Mouse (Mus musculus): ENCODE results near the gene Ddb2.

The Ddb2 gene

DNA sequence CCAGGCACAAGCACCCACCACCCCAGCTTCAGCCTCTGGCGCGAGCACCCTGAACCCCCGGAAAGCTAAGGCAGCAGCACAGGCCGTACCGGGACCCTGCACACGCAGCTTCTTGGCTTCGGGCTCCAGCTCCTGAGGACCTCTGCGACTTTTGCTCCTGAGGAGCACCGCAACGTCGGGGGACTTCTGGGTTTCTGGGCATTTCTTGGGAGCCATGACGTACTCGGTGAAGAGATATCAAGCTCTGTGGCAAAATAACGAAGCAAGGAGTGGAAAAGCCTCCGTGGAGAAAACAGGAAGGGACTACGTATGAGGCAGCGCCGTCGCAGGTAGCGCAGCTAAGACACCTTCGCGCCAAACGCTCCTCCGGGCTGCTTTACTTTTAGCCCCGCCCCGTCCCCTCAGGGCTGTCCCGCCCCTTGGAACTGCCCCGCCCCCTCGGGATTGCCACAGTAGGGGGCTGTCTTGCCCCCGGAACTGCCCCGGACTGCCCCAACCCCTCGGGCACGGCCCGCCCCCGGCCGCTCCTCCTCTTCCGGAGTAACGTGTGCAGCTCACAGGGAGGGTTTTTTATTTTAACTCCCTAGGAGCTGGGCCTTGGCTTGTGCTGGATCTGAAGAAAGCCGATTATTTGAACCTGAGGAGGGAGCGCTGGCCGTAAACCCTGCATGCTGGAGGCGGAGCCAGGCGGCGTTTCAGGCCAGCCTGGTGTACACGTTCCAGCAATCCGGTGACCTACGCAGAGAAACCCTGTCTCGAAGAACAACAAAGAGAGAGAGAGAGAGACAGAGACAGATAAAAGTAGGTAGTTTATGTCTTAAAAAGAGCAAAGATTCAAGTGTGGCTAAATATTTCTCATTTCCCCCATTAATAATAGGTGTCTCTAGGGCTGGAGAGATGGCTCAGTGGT is at the start of gene Ddb2:
Gene Ddb2, minus strand, starts transcription at position 382 of the 910 bp plus-strand sequence.
- in situ Hi-C loops (cut with MboI, MseI) = no loop called here

DNA sequence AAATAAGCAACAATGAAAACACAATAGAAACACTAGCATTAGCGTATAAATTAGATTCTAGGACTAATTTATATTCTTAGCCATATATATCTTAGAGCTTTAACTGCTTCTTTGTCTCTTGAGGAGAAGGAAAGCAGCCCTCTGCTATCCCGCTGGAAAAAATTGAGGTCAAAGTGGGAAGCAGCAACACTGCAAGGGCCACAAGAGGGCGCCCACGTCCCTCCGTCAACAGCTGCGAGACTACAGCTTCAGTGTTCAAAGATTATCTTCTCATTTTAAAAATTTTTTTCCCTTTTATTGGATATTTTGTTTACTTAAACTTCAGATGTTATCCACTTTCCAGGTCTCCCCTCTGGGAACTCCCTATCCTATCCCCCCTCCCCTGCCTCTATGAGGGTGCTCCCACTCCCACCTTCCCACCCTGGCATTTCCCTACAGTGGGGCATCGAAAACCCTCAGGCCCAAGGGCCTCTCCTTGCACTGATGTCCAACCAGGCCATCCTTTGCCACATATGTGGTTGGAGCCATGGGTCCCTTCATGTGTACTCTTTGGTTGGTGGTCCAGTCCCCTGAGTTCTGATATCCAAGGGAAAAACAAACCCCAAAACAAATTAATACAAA is 49.2 kb upstream of the Ddb2 start:
- in situ Hi-C loops (cut with MboI, MseI) = loop anchor here (5.0 kb wide), 1 partner anchor 196 kb away; no protein-coding TSS in a partner anchor

DNA sequence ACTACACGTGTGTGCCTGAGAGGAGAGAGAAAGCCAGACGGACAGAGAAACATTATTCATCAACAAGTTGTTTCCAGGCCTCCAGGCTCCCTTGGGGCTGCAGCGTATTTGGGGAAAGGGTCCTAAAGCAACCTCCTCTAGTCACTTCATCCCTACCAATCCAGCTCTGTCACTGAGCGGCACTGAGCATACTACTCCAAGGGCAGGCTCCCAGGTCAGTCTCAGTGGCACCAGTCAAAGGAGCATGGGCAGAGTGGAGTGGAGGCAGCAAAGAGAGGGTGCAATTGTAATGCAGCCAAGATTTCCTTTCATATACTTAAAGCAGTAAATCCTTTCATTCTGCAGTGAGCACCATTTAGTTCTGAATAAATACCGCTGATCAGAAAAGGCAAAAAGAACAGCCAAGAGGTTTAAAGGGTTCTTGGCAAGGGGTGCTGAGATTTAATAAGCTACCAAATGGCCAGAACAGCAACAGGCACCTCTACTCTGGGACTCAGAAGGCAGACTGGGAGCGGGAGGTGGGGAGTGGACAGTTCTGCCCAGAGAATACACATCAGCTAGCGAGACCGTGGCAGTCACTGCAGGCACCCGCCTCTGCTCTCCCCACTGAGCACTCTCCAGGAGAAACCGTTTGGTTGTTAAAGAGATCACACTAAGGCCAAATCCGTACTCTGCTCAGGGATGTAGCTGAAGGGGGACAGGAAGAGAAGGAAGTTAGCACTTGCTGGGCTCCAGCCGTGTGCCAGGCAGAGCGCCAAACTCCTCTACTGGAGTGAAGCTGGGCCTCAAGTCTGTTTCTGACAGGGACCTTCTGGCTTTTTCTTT is 47.8 kb upstream of the Ddb2 start:
- in situ Hi-C loops (cut with MboI, MseI) = loop anchor here (5.0 kb wide), 1 partner anchor 198 kb away; no protein-coding TSS in a partner anchor

DNA sequence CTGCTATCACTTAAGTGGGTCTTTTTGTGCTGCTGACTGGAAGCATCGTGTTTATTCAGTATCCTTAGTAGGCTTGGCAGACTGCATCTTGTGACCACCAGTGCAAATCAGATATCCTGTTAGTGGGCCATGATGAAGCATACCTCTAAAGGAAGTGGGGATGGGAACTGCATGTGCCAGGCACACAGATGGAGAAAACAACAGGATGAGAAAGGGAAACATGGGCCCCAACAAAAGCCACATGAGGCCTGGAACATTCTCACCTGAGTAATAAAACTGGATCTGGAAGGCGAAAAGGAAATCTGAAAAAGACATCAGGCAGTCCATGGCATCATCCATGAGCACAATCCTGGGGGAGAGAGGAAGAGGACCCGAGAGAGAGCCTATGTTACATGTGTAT is 47.2 kb upstream of the Ddb2 start:
- in situ Hi-C loops (cut with MboI, MseI) = no loop called here

DNA sequence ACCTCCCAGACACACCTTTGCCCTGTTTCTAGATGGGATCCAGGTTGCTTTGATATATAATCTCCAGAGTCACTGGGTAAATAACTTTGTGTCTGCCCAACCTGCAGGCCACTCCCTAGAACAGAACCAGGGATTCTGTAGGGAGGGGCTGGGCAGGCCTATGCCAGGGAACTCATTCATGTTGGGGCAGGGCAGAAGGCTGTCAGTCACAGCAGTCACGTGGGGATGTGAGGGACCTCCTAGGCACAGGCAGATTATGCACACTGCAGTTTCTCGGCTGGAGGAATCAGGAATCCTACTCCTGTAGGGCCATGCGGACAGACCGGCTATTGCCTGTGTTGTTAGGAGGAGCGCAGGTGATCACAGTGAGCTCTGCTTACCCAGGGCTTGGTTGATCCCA is 44.6 kb upstream of the Ddb2 start:
- in situ Hi-C loops (cut with MboI, MseI) = no loop called here

DNA sequence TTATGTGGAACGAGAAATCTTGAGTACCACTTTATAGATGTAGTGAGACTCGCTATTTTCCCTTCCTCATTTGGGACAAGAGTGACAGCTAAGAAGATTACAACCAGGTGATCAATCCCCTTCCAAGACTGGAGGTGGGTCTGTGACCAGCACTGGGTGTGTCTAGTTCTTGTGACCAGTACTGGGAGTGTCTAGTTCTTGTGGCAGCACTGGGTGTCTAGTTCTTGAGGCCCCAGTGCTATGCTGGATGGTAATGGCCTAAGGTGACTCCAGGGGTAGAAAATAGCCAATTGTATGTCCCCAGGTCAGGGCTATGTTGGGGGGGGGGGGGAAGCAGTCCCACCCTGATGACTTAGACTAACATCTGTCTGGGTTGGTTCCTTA is 42.6 kb upstream of the Ddb2 start:
- in situ Hi-C loops (cut with MboI, MseI) = no loop called here

DNA sequence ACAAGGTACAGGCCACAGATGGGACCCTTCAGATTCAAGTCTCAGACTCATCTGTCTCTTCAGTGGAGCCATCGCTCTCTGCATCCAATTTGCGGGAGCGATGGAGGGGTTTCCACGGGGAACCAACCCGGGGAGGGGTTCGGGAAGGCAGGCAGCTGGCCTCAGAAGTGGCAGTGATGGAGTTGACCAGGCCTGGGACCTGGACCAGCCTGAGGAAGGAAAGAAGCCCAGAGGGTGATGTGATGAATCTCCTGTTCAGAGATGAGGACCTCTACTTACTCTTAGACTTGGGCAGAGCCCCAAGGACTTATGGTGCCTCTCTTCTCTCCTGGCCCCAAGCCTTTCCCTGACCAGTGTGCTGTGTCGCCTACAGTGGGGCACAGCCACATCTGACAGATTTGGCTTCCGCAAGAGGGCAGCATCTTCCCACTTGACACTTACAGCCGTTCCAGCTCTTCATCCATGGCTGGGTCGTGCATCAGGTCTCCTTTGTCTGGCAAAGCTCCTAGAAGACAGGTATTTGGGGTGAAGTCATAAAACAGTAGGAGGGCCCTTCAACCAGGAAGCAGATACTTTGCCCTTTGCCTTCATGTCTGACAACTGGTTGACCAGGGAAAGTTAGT is 42.1 kb upstream of the Ddb2 start:
- in situ Hi-C loops (cut with MboI, MseI) = no loop called here

DNA sequence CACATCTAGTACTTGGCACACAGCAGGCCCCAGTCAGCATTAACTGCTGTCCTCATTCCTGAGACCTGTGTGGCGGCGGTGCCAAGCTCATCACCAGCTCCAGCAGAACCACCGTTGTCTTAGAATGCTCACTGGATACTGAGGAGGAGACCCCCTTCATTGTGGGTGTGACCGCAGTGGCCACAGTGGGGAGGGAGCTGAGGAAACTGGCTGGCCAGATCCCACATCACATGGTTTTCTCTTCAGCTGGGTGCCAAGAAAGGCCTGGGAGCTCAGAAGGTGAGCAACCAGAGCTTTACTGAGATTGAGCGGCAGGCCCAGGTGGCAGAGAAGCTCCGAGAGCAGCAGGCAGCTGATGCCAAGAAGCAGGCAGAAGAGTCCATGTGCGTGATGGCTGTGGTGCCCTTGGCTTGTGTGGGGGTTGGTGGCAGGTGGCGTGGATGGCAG is 32.9 kb upstream of the Ddb2 start:
- in situ Hi-C loops (cut with MboI, MseI) = no loop called here

DNA sequence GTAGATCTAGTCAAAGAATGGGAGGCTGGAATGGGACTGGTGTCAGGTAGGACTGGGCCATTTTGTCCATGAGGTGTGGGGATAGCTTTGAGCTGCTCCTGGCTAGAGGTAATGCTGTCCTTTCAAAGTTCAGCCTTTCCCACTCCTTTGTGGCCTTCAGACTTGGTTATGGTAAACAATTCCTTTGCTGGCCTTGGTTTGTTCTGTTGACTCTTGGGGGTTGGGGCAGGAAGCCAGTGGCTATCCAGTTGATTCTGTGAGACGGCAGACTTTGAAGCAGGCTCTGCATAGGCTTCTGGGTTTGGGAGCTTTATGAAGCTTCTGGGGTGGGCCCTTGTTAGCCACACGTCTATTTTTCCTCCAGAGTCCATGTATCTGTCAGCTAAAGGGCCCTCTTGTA is 31.9 kb upstream of the Ddb2 start:
- in situ Hi-C loops (cut with MboI, MseI) = no loop called here

DNA sequence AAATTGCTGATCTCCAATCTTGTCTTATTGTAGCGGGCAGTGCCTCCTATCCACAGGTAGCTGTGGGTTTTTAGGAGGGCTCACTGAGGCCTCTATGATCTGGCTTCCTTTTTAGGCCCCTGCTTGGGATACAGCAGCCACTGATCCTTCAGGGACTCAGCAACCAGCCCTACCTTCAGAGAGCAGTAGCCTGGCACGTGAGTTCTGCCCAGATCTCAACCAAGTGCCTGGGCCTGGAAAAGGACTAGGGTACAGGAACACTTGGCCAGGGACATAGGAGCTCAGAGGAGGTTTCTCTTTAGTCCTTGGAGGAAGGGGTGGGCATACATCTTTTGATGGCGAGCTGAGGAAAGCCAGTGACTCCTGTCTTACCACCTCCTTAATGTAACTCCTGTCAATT is 31.3 kb upstream of the Ddb2 start:
- in situ Hi-C loops (cut with MboI, MseI) = no loop called here

DNA sequence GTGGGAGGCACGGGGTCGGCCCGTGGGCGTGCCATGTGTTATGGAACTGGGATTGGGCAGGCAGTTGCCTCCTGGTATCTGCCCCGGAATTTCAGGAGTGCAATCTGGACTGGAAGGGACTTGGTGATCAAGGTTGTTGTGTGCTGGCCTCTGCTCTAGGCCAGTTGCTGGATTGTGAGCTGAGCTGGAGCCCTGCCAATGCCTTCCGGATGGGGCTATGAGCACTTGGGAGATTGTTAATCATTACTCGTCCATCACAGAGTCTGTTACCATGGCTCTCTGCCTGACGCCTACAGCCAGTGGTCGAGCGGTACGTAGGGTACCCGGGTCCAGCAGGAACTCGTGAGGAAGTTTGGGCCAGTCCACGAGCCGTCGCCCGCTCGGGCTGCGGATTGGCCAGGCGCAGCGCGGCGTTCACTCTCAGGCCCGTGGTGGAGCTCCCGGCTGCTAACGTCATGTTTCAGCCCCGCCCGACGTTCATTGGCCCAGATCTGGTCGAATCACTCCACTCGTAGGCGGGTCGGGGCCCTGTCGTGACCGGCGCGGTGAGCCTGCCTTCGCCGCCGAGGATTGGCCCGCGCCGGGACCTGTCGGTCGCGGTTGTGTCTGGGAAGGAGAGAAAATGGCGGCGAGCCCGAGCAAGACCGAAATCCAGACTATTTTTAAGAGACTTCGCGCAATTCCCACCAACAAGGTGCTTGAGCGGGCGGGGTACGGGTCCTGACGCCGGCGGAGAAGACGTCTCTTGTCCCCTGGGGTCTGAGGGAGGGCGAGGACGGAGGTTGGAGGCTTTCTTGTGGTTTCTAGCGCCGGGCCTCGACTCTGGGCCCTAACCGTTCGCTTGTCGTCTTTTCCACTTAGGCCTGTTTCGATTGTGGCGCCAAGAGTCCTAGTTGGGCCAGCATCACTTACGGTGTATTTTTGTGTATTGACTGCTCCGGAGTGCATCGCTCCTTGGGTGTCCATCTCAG is 28.2 kb upstream of the Ddb2 start, which contains the start of gene Arfgap2:
Gene Arfgap2, plus strand, starts transcription at position 264 of the 971 bp plus-strand sequence.
- in situ Hi-C loops (cut with MboI, MseI) = no loop called here

DNA sequence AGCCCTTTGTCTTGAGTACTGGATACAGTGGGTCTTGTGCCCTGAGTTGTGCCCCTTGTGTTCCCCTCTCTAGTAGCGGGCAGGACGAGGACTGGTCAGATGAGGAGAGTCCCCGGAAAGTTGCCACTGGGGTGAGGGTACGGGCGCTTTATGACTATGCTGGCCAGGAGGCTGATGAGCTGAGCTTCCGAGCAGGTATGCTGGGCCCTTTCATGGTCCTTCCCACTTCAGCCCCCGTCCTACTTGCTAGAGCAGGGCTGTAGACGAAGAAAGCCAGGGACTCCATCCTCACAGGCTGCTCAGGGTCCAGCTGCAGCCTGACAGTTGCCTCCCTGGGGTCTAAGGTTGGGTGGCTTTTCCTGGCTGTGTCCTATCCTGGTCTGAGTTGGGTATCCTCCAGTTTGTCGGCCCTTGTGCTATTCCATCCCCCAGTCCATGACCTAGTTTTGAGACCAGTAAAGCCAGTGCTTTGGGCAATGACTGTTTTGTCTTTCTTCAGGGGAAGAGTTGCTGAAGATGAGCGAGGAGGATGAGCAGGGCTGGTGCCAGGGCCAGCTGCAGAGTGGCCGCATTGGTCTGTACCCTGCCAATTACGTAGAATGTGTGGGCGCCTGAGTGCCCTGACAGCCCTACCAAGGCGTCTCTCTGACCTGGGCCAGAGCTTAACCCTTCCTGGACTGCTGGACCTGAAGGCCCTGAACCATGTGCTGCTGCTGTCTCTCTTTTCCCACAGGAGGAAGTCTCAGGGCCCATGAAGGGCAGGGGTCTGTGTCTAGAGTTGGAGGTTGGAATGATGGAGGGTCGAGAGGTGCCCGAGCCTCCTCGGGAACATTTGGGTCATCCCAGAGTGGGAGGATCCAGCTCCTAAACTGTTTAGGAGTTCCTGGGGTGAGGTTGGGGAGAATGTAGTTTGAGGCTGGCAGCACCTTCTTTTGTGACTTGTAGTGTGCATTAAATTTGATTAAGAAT is 27.2 kb upstream of the Ddb2 start:
- in situ Hi-C loops (cut with MboI, MseI) = no loop called here

DNA sequence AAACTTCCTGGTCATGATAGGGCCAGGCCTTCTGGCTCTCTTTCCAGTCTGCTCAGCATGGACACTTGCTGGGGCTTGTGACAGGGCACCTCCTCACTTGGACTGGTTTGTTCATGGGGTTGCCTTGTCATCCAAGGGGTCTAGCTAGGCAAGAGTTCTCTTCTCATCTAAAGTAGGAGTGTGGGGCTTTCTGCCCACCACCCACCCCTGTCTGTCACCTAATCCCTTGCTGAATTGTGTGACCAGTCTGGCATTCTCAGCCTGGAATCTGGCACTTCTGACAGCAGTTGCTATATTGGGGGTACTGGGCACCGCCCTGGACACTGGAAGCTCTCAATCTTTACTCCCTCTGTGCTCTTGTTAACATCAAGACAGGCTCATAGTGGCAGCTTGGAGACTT is 22.7 kb upstream of the Ddb2 start:
- in situ Hi-C loops (cut with MboI, MseI) = no loop called here

DNA sequence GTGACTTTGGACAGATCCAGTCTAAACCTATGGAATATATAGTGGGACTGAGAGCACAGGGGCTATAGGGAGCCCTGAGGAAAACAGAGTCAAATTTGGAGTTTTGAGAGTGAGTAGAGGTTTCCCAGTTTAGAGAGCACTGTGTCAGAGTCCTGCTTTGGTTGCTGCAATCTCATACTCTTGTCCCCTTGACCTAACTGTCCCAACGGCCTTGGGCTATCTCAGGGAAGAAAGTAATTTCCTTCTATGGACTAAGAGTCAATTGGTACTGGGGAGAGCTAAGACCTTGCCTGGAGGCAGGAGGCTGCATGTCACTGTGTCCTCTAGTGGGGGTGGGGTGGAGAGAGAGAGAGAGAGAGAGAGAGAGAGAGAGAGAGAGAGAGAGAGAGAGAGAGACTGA is 22.0 kb upstream of the Ddb2 start:
- in situ Hi-C loops (cut with MboI, MseI) = no loop called here

DNA sequence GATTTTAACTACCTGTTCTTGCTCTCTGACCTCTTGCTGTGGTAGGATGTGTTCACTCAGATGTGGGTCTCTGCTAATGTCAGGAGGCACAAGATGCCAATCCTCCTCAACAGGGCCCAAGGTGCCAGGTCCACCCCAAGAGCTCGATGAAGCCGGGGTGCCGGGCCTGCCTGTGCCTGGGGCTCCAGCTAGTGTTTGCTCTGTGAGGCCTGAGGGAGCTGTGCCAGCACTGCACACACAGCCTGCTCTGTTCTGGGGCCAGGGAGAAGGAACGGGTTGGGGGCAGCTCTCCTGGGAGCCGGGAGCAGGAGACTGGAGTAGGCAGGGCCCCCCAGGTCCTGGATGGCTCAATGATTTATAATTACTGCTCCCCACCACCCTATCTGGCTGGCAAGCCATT is 21.3 kb upstream of the Ddb2 start:
- in situ Hi-C loops (cut with MboI, MseI) = no loop called here

DNA sequence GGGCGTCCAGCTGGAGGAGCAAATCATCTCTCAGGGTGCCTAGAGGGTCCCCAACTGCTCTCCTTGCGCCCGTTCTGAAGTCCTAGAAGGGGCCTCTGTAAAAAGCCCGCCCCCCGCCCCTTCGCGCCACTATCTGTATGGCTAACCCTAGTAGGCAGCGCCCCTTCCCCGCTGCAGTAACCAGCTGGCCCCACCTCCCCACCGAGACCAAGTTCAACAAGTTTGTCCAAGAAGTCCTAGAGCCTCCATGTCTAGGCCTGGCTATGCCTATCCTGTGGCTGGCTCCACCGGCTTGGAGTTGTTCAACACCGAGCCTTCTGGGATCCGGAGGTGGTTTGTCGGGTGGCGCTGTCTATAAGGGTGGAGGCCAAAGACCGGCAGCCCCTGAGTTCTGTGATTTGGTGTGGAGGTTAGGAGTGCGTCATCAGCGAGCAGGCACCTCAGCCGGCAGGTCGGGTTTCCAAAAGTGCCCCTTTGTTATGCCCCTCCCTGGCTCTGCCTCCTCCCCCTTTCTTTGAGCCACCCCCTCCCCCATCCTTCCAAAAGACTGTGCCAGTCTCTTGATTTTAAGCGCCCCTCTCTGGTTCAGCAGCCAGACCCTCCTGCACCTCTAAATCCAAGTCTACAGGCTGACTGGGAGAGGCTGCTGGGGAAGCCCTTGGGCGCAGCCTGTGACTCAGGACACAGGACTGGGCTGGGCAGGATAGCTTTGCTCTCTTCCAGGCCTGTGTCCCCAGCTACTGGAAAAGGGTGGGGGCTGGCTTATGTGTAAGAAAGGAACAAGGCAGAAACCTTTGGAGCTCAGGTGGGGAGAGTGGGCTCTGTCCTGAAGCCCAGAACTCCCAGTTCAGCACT is 20.6 kb upstream of the Ddb2 start:
- in situ Hi-C loops (cut with MboI, MseI) = no loop called here

DNA sequence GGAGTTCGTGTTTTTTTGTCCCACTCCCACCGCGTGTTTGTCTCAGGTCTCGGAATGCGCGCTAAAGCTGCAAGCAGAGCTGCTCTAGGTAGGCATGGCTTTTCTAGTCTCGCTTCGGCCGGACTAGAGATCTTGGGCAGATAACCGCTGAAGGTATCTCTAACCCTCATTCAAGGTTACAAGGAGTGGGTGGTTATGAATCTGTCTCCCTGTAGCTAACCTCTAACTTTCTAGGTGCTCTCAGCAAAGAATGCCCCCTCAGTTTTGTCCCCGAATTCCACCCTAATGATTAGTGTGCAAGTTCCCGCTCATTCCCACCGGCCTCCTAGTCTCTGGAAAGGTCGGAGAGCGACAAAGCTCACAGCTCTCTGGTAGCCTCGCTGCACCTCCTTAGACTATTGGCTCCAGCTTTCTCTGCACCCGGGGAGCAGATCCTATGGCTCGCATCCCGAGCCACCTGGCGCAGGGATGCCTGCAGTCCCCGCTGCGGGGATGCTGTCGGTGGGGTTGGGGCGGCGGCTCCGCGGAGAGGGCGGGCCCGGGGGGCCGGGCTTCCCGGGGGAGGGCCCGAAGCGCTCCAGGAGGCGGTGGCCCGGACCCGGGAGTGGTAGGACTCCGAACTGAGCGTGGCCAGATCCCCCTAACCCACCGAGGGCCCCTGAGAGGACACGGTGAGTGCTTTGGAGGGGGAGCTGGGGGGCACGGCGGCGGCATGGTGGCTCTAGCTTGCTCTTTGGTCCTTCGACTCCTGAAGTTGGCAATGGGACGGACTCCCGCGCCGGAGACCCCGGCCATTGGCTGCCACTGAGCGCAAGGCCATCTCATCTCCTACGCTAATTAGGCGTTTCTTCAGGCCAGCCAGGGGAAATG is 19.7 kb upstream of the Ddb2 start:
- in situ Hi-C loops (cut with MboI, MseI) = no loop called here

Measured in T-helper 1 cell (primary cell).